Mouse (Mus musculus): ENCODE data around the gene Whrn. TPM values are rescaled to one million over a fixed set of nuclear protein-coding genes. Genes with fewer than 3 reads are reported as not detected.

Gene Whrn
- total RNA-seq, 1 experiment: 5.0 TPM

DNA sequence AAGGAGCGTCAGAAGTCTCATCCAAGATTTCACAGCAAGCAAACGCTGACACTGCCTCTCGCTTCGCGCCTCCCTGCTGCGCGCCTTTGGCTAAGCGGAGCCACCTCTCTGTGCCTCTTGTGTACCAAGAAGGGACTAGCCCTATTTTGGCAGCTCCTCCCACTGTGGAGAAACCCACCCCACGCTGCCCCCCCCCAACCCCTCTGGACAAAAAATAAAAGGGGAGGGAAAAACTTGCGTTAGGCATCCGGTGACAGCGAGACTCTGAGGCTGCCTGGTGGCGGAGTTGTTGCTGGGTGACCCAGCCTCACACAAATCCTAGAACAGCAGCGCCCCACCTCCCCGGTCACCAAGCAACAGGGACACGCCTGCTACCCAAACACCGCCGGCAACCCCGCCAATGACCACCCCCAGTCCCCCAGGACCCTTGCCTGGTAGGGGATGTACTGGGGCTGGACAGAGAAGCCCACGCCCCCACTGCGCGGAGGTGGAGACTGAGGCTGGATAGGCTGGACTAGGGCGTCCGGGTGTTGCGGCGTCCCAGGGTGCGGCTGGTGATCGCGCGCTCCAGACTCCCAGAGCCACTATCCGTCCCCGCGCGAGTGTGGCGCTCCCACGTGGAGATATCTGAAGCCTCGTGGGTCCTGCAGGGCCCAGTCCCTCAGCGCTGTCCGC, 85.7 kb downstream of the Whrn start:
- Histone ChIP-seq H3K4me1 (ENCODE audit: control insufficient read depth in 2 of 2, insufficient read depth in 2 of 2, low read length in 2 of 2, poor library complexity in 1 of 2) (0 out of 4 replicates have a peak, but pooled peaks cover 3 to 6% of the 10 kb centered on the region in 2 experiments), H3K9me3 (ENCODE audit: control insufficient read depth, insufficient read depth, low read depth, low read length) (no peaks in the 10 kb centered on the region), H3K27ac (ENCODE audit: insufficient read depth, low read depth, low read length, poor library complexity, severe bottlenecking) (no peak overlapping the region), H3K9ac (ENCODE audit: insufficient read depth, low read depth, low read length, poor library complexity, severe bottlenecking) (peak overlapping the region; percentile 69), H3K4me3 (ENCODE audit: insufficient read depth in 1 of 2, low read depth in 1 of 2, low read length in 2 of 2, poor library complexity in 1 of 2, severe bottlenecking in 1 of 2) (peak overlapping the region; percentile 77 to 88), H3K36me3 (ENCODE audit: control insufficient read depth, insufficient read depth, low read length, poor library complexity, severe bottlenecking) (no peaks in the 10 kb centered on the region)
- DNase-seq (ENCODE audit: low read depth, low spot score): peak; percentile 73
- in situ Hi-C loops (cut with MboI; ENCODE audit: low sequenced_read_pairs in 2 of 2, unreplicated experiment in 2 of 2): no loop called here
- TF ChIP-seq CHD2 (IDR thresholded peaks at IDR 0.05; ENCODE audit: low read depth, low read length) (no peak), MAFK (IDR thresholded peaks at IDR 0.05; ENCODE audit: insufficient read depth, low read depth, low read length) (no peak), ZC3H11A (IDR thresholded peaks at IDR 0.05; ENCODE audit: borderline replicate concordance, low read depth, low read length) (no peak), HCFC1 (IDR thresholded peaks at IDR 0.05; ENCODE audit: borderline replicate concordance, insufficient read depth, low read length) (no peak), ZNF384 (IDR thresholded peaks at IDR 0.05; ENCODE audit: low read depth, low read length) (0 out of 2 replicates have a peak, but pooled peaks have one; percentile 15)

DNA sequence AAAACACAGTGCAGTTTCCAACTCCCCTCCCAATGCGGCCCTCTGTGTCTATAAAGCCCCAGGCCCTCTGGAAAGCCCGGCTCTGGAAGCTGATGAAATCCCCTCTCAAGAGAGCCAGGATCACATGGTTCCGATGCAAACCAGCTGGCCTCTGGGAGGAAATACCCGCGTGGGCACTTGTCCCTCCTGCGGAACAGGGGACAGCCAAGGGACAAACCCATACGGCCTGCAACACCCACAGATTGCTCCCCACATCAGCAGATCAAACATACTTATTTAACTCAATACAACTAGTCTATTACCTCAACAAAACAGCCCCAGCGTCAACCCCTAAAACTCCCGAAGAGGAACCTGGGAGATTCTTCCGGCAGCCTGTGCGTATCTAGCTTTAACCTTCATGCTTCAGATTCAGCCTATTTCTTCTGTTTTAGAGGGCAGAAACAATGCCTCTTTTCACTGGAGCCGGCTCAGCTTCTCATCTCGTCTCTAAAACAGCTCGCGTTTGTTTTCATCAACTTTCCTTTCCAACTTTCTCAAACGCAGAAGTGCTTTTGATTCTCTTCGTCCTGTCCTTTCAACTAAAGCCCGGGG, 86.4 kb downstream of the Whrn start:
- no peak for TF ChIP-seq MAFK (IDR thresholded peaks at IDR 0.05; ENCODE audit: insufficient read depth, low read depth, low read length)
- TF ChIP-seq HCFC1 (IDR thresholded peaks at IDR 0.05; ENCODE audit: borderline replicate concordance, insufficient read depth, low read length): no peak
- TF ChIP-seq ZNF384 (IDR thresholded peaks at IDR 0.05; ENCODE audit: low read depth, low read length): no peak
- TF ChIP-seq CHD2 (IDR thresholded peaks at IDR 0.05; ENCODE audit: low read depth, low read length): no peak
- TF ChIP-seq ZC3H11A (IDR thresholded peaks at IDR 0.05; ENCODE audit: borderline replicate concordance, low read depth, low read length): no peak
- H3K36me3 ChIP-seq (ENCODE audit: control insufficient read depth, insufficient read depth, low read length, poor library complexity, severe bottlenecking): no peaks in the 10 kb centered on the region
- H3K4me1 ChIP-seq (ENCODE audit: control insufficient read depth in 2 of 2, insufficient read depth in 2 of 2, low read length in 2 of 2, poor library complexity in 1 of 2): peaks cover 3 to 6% of the 10 kb centered on the region in 2 experiments; a peak in 1 of 4 replicates
- DNase-seq (ENCODE audit: low read depth, low spot score): no peak
- in situ Hi-C loops (cut with MboI; ENCODE audit: low sequenced_read_pairs in 2 of 2, unreplicated experiment in 2 of 2): no loop called here
- no peaks in the 10 kb centered on the region for H3K9me3 ChIP-seq (ENCODE audit: control insufficient read depth, insufficient read depth, low read depth, low read length)
- H3K4me3 ChIP-seq (ENCODE audit: insufficient read depth in 1 of 2, low read depth in 1 of 2, low read length in 2 of 2, poor library complexity in 1 of 2, severe bottlenecking in 1 of 2): peak overlapping the region; percentile 77 to 88
- no peak overlapping the region for H3K9ac ChIP-seq (ENCODE audit: insufficient read depth, low read depth, low read length, poor library complexity, severe bottlenecking)
- H3K27ac ChIP-seq (ENCODE audit: insufficient read depth, low read depth, low read length, poor library complexity, severe bottlenecking): no peak overlapping the region

DNA sequence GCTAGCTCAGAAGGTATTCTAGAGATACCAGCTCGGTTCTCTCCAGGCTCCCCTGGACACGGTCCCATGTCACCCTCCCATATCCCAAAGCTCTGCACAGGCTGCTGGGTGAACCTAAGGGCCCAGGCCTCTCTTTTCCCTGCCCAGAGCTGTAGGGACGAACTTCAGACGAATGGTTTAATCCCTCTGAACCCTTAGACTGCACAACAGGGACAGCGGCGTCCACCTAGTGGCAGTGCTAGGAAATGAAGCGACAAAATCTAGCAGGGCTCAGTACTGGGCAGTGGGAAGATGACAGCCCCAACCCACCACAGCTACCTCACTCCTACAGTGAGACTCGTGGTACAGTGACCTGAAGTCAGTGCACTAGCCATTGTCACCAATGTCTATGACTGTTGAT, 87.1 kb downstream of the Whrn start:
- no peak overlapping the region for H3K27ac ChIP-seq (ENCODE audit: insufficient read depth, low read depth, low read length, poor library complexity, severe bottlenecking)
- peaks cover 5 to 12% of the 10 kb centered on the region in 2 experiments; a peak in 1 of 4 replicates for H3K4me1 ChIP-seq (ENCODE audit: control insufficient read depth in 2 of 2, insufficient read depth in 2 of 2, low read length in 2 of 2, poor library complexity in 1 of 2)
- no peak overlapping the region for H3K9ac ChIP-seq (ENCODE audit: insufficient read depth, low read depth, low read length, poor library complexity, severe bottlenecking)
- in situ Hi-C loops (cut with MboI; ENCODE audit: low sequenced_read_pairs in 2 of 2, unreplicated experiment in 2 of 2): no loop called here
- H3K9me3 ChIP-seq (ENCODE audit: control insufficient read depth, insufficient read depth, low read depth, low read length): no peaks in the 10 kb centered on the region
- no peak for TF ChIP-seq ZNF384 (IDR thresholded peaks at IDR 0.05; ENCODE audit: low read depth, low read length)
- TF ChIP-seq CHD2 (IDR thresholded peaks at IDR 0.05; ENCODE audit: low read depth, low read length): no peak
- TF ChIP-seq ZC3H11A (IDR thresholded peaks at IDR 0.05; ENCODE audit: borderline replicate concordance, low read depth, low read length): no peak
- TF ChIP-seq HCFC1 (IDR thresholded peaks at IDR 0.05; ENCODE audit: borderline replicate concordance, insufficient read depth, low read length): no peak
- TF ChIP-seq MAFK (IDR thresholded peaks at IDR 0.05; ENCODE audit: insufficient read depth, low read depth, low read length): no peak
- DNase-seq (ENCODE audit: low read depth, low spot score): no peak
- no peaks in the 10 kb centered on the region for H3K36me3 ChIP-seq (ENCODE audit: control insufficient read depth, insufficient read depth, low read length, poor library complexity, severe bottlenecking)
- no peak overlapping the region for H3K4me3 ChIP-seq (ENCODE audit: insufficient read depth in 1 of 2, low read depth in 1 of 2, low read length in 2 of 2, poor library complexity in 1 of 2, severe bottlenecking in 1 of 2)

DNA sequence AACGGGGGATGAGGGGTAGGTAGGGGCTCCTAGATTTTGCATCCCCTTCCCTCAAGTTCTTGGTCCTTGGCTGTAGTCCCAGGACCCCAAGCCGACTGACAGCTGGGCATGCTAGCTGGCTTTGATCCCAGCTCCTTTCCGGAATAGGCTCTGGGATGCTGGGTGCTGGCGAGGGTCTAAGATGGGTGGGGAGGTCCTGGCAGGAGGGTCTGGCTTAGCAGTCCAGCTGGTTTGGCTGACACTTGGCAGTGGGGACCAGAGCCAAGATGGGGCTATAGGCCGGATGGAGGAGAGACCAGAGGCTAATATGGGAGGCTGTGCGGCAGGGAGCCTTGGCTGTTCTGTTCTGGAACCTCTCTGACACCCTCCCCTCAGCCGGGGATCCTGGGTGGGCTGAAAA, 87.5 kb downstream of the Whrn start:
- in situ Hi-C loops (cut with MboI; ENCODE audit: low sequenced_read_pairs in 2 of 2, unreplicated experiment in 2 of 2): no loop called here
- H3K4me1 ChIP-seq (ENCODE audit: control insufficient read depth in 2 of 2, insufficient read depth in 2 of 2, low read length in 2 of 2, poor library complexity in 1 of 2): peaks cover 7 to 12% of the 10 kb centered on the region in 2 experiments; a peak in 1 of 4 replicates
- H3K4me3 ChIP-seq (ENCODE audit: insufficient read depth in 1 of 2, low read depth in 1 of 2, low read length in 2 of 2, poor library complexity in 1 of 2, severe bottlenecking in 1 of 2): no peak overlapping the region
- no peaks in the 10 kb centered on the region for H3K36me3 ChIP-seq (ENCODE audit: control insufficient read depth, insufficient read depth, low read length, poor library complexity, severe bottlenecking)
- TF ChIP-seq HCFC1 (IDR thresholded peaks at IDR 0.05; ENCODE audit: borderline replicate concordance, insufficient read depth, low read length): no peak
- TF ChIP-seq ZC3H11A (IDR thresholded peaks at IDR 0.05; ENCODE audit: borderline replicate concordance, low read depth, low read length): no peak
- TF ChIP-seq ZNF384 (IDR thresholded peaks at IDR 0.05; ENCODE audit: low read depth, low read length): no peak
- no peak for TF ChIP-seq CHD2 (IDR thresholded peaks at IDR 0.05; ENCODE audit: low read depth, low read length)
- no peak for TF ChIP-seq MAFK (IDR thresholded peaks at IDR 0.05; ENCODE audit: insufficient read depth, low read depth, low read length)
- H3K27ac ChIP-seq (ENCODE audit: insufficient read depth, low read depth, low read length, poor library complexity, severe bottlenecking): no peak overlapping the region
- DNase-seq (ENCODE audit: low read depth, low spot score): no peak
- H3K9me3 ChIP-seq (ENCODE audit: control insufficient read depth, insufficient read depth, low read depth, low read length): no peaks in the 10 kb centered on the region
- H3K9ac ChIP-seq (ENCODE audit: insufficient read depth, low read depth, low read length, poor library complexity, severe bottlenecking): no peak overlapping the region

Data from ES-E14 (cell line).